Mouse (Mus musculus) MN1 (cell line): ENCODE results near the gene Pycr2.
"Not testable (repeated sequence)": the region's sequence is repeated elsewhere in the genome, so short reads cannot be mapped to it uniquely, and the experiment has no call there.

Source experiments
- DNase-seq: peaks from one replicate; pipeline ENCODE4 v3.0.0-alpha.2; 2016; ENCODE audit warnings: low spot score

Gene Pycr2

GRCm38 (mm10) chr1:180905307-180905706 lies 1.2 kb downstream of the Pycr2 start:
- no peak for DNase-seq

- no peak for DNase-seq
Measured at GRCm38 (mm10) chr1:180905876-180906275, 1.8 kb downstream of the Pycr2 start.

GRCm38 (mm10) chr1:180906461-180907147 lies 2.5 kb downstream of the Pycr2 start:
- DNase-seq = no peak

GRCm38 (mm10) chr1:180911138-180911537 lies 7.0 kb downstream of the Pycr2 start:
- DNase-seq = peak; percentile 62

GRCm38 (mm10) chr1:180911653-180912287 lies 7.7 kb downstream of the Pycr2 start:
- DNase-seq = peak; percentile 54

- DNase-seq = no peak
Measured at GRCm38 (mm10) chr1:180912792-180913191, 8.7 kb downstream of the Pycr2 start.

- no peak for DNase-seq
Measured at GRCm38 (mm10) chr1:180913797-180914196, 9.7 kb downstream of the Pycr2 start.

- DNase-seq = no peak
Measured at GRCm38 (mm10) chr1:180916425-180916824, 12.3 kb downstream of the Pycr2 start.

GRCm38 (mm10) chr1:180917053-180917452 lies 13.0 kb downstream of the Pycr2 start:
- no peak for DNase-seq

- DNase-seq = no peak
Measured at GRCm38 (mm10) chr1:180919686-180920085, 15.6 kb downstream of the Pycr2 start.

- DNase-seq = no peak
Measured at GRCm38 (mm10) chr1:180922273-180923048, 18.4 kb downstream of the Pycr2 start.

- DNase-seq = no peak
Measured at GRCm38 (mm10) chr1:180924737-180925136, 20.6 kb downstream of the Pycr2 start.

- no peak for DNase-seq
Measured at GRCm38 (mm10) chr1:180926286-180926685, 22.2 kb downstream of the Pycr2 start.

GRCm38 (mm10) chr1:180929599-180929998 lies 25.5 kb downstream of the Pycr2 start:
- DNase-seq = no peak

GRCm38 (mm10) chr1:180931106-180931505 lies 27.0 kb downstream of the Pycr2 start:
- peak; percentile 75 for DNase-seq

GRCm38 (mm10) chr1:180933659-180934058 lies 29.6 kb downstream of the Pycr2 start:
- no peak for DNase-seq

- no peak for DNase-seq
Measured at GRCm38 (mm10) chr1:180934467-180935419, 30.6 kb downstream of the Pycr2 start, which contains the start of gene Lefty1. Gene Lefty1 (plus strand): TSS chr1:180935022.

- not testable (repeated sequence) for DNase-seq
Measured at GRCm38 (mm10) chr1:180936610-180937398, 32.7 kb downstream of the Pycr2 start.

- not testable (repeated sequence) for DNase-seq
Measured at GRCm38 (mm10) chr1:180937631-180938030, 33.5 kb downstream of the Pycr2 start.

GRCm38 (mm10) chr1:180938781-180939180 lies 34.7 kb downstream of the Pycr2 start:
- DNase-seq = not testable (repeated sequence)
